Mouse (Mus musculus): ENCODE results near the gene Ear1. TPM values are rescaled to one million over a fixed set of nuclear protein-coding genes. Genes with fewer than 3 reads are reported as not detected.
"Not testable (repeated sequence)": the region's sequence is repeated elsewhere in the genome, so short reads cannot be mapped to it uniquely, and the experiment has no call there.

The Ear1 gene
- not detected for total RNA-seq (2018; cell fraction: chromatin; rRNA removed)
- total RNA-seq (2018; cell fraction: cytosol; rRNA removed): not detected
- not detected for total RNA-seq (2018; cell fraction: nucleus; rRNA removed)
- not detected in 3 replicates for polyA plus RNA-seq (2018)

DNA sequence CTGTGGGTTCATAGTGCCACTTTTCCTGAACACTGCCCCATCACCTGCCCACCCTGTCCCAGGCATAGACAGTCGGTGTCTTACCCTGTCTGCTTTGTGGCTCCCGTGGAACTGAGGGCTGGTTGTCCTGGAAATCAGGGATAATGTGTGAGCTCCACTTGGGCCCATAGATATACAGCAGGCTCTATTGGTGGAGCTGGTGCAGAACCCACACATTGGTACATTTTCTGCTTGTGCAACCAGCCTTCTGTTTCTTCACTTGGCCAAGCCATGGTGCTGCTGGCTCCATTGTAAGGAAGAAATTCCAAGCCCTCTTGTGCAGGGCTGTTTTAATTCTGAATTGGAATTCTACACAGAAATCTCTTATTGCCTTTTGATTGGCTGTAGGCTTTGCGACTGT, at the start of gene Ear1:
Gene Ear1, minus strand, starts transcription at position 101 of the 400 bp plus-strand sequence.
- WGBS (ENCODE audit: missing documents): no CpG with 5 or more reads among the region's 3 CpGs
- not testable (repeated sequence) for H3K79me2 ChIP-seq (ENCODE audit: inconsistent target); H3K36me3 ChIP-seq (ENCODE audit: inconsistent target); H3K4me3 ChIP-seq (ENCODE audit: inconsistent target); H3K27ac ChIP-seq

- H3K79me2 ChIP-seq (ENCODE audit: inconsistent target); H3K27ac ChIP-seq; H3K36me3 ChIP-seq (ENCODE audit: inconsistent target): not testable (repeated sequence)
- 13% methylated on average over 10 of the region's 10 CpGs for WGBS (ENCODE audit: missing documents)
- peak within 1 kb of the TSS; percentile 54 for H3K4me3 ChIP-seq (ENCODE audit: inconsistent target)
These were observed 49.5 kb upstream of the Ear1 start, which contains the start of gene Gm8113 for GRCm38 (mm10) chr14:43924688-43925403. Gene Gm8113, plus strand, starts transcription at chr14:43925390.

DNA sequence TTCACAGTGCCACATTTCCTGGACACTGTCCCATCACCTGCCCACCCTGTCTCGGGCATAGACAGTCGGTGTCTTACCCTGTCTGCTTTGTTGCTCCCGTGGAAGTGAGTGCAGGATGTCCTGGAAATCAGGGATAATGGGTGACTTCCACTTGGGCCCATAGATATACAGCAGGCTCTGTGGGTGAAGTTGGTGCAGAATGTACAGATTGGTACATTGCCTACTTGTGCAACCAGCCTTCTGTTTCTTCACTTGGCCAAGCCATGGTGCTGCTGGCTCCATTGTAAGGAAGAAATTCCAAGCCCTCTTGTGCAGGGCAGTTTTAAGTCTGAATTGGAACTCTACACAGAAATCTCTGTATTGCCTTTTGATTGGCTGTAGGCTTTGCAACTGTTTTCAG, 48.1 kb upstream of the Ear1 start, which contains the start of gene Ear10:
Gene Ear10, minus strand, starts transcription at position 101 of the 400 bp plus-strand sequence.
- 100% methylated on average over 2 of the region's 3 CpGs for WGBS (ENCODE audit: missing documents)
- H3K4me3 ChIP-seq (ENCODE audit: inconsistent target); H3K27ac ChIP-seq; H3K79me2 ChIP-seq (ENCODE audit: inconsistent target); H3K36me3 ChIP-seq (ENCODE audit: inconsistent target): not testable (repeated sequence)

DNA sequence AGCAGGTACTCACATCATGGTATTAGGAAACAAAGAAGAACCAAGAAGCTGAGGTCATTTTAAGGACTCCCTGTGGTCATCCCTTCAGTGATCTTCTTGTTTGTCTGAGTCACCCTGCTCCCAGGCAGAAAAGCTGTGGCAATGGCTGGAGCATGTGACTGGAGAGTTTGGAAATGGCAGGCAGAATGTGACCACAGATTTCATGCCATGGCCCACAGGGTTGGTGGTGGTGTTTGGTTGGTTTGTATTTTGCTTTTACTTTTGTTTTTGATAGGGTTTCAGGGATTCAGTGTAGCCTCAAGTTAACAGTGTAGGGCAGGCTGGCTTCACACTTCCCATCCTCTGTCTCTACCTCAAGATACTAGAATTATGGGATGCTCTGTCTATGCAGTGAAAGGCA, 42.9 kb upstream of the Ear1 start:
- H3K79me2 ChIP-seq (ENCODE audit: inconsistent target); H3K36me3 ChIP-seq (ENCODE audit: inconsistent target); H3K4me3 ChIP-seq (ENCODE audit: inconsistent target); H3K27ac ChIP-seq: not testable (repeated sequence)

GRCm38 (mm10) chr14:43898577-43898976, 23.3 kb upstream of the Ear1 start:
- H3K27ac ChIP-seq; H3K4me3 ChIP-seq (ENCODE audit: inconsistent target); H3K36me3 ChIP-seq (ENCODE audit: inconsistent target); H3K79me2 ChIP-seq (ENCODE audit: inconsistent target): not testable (repeated sequence)
- 50% methylated on average over 2 of the region's 3 CpGs for WGBS (ENCODE audit: missing documents)

- H3K79me2 ChIP-seq (ENCODE audit: inconsistent target); H3K4me3 ChIP-seq (ENCODE audit: inconsistent target); H3K27ac ChIP-seq; H3K36me3 ChIP-seq (ENCODE audit: inconsistent target): not testable (repeated sequence)
- no CpG with 5 or more reads among the region's 2 CpGs for WGBS (ENCODE audit: missing documents)
These were observed 20.0 kb upstream of the Ear1 start for GRCm38 (mm10) chr14:43895357-43895756.

DNA sequence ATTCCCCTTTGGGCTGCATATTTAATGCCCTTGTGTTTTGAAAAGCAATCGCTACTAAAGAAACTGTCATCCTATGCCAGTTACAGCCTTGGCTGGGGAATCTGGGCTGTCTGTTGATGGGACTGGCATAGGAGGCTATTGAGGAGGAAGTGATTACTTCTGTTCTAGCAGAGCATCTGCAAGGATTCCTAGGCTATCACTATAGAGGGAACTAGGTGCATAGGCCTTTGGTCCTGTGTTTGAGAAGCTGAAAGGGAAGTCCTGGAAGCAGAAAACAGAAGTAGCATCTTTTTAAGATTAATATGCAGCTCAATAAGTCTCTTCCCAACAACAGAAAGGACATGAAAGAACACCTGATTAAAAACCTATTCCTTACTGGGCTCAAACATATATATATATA, 16.0 kb upstream of the Ear1 start:
- not testable (repeated sequence) for H3K27ac ChIP-seq; H3K36me3 ChIP-seq (ENCODE audit: inconsistent target); H3K4me3 ChIP-seq (ENCODE audit: inconsistent target); H3K79me2 ChIP-seq (ENCODE audit: inconsistent target)
- no CpG with 5 or more reads among the region's 1 CpGs for WGBS (ENCODE audit: missing documents)

DNA sequence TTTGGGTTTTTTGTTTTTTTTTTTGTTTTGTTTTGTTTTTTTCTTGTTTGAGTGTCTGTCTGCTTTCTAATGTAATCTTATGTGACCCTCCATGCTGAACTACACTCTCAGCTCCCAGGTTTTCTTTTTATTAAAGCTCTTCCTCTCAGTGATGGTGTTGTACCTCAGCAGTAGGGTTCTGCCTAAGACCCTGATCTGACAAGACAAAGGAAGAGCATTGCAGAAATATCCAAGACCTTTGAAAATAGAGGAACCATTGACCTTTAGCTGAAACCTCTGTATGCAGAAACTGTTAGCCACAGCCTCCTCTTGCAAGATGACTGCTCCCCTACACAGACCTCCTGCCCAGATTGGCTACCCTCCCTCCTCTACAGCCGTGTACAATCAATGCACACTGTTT, 10.9 kb upstream of the Ear1 start:
- H3K36me3 ChIP-seq (ENCODE audit: inconsistent target); H3K4me3 ChIP-seq (ENCODE audit: inconsistent target); H3K27ac ChIP-seq; H3K79me2 ChIP-seq (ENCODE audit: inconsistent target): not testable (repeated sequence)
- WGBS (ENCODE audit: missing documents): 50% methylated on average over 1 of the region's 1 CpGs

DNA sequence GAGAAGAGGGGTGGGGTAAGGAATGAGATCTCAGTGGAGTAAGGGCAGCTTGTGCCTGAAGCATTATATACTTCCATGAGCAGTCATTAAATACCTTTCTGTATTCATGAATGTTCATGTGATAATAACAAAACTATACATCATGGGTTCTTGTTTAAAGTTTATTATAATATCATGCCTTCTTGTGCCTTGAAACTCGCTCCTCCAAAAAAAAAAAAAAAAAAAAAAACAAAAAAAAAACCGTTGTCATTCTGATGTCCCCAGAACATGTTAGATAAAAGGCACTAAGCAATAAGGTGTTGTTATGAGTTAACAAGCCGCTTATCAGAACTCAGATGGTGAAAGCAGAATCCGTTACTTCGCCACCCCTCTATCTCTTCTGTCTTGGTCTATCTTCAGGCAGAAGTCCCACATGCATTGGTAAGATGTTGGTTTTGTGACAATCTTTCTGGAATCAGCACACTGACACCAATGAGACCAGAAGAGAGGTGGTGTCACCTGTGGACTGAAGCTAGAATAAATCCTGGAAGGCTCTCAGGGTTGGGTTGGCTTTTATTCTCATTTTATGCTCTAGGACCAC, 4.7 kb upstream of the Ear1 start:
- not testable (repeated sequence) for H3K27ac ChIP-seq; H3K4me3 ChIP-seq (ENCODE audit: inconsistent target); H3K79me2 ChIP-seq (ENCODE audit: inconsistent target); H3K36me3 ChIP-seq (ENCODE audit: inconsistent target)
- WGBS (ENCODE audit: missing documents): no CpG with 5 or more reads among the region's 5 CpGs

DNA sequence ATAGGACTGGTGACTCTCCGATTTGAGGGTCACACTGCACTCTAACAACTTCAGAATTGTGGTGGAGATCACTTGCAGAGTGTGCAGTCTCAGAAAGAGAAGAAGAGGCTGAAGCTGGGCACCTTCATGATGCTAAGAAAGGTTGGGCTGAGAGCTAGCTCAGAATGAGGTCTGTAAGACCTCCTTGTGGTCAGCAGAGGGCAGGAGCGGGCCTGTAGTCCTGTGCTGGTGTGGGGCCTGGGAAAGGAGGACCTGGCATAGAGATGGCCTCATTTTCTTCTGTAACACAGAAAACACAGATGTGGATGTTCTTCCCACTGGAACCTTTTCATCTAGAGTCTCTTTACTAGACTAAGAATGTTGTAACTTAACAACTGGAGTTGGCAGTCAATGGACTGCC, 2.5 kb upstream of the Ear1 start:
- not testable (repeated sequence) for H3K4me3 ChIP-seq (ENCODE audit: inconsistent target); H3K27ac ChIP-seq; H3K79me2 ChIP-seq (ENCODE audit: inconsistent target); H3K36me3 ChIP-seq (ENCODE audit: inconsistent target)
- no CpG with 5 or more reads among the region's 2 CpGs for WGBS (ENCODE audit: missing documents)

DNA sequence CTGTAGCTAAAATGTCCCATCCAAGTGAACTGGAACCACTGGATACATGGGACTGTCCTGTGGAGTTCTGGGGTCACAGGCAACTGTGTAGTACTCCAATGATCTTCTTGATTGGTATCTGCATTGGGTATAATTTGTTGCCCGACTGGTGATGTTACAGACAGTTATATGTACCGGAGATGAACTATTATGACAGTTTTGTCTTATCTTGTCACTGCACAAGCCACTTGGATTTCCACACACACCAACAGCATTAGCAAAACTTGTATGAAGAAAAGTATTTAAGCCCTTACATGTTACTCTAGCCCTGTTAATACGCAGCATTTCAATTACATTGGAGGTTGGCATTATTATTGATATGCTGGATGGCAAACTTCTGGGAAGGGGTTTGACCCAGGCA, 455 bp downstream of the Ear1 start:
- H3K27ac ChIP-seq; H3K79me2 ChIP-seq (ENCODE audit: inconsistent target); H3K4me3 ChIP-seq (ENCODE audit: inconsistent target); H3K36me3 ChIP-seq (ENCODE audit: inconsistent target): not testable (repeated sequence)
- WGBS (ENCODE audit: missing documents): 100% methylated on average over 2 of the region's 3 CpGs

- H3K4me3 ChIP-seq (ENCODE audit: inconsistent target); H3K36me3 ChIP-seq (ENCODE audit: inconsistent target); H3K27ac ChIP-seq; H3K79me2 ChIP-seq (ENCODE audit: inconsistent target): not testable (repeated sequence)
- 19% methylated on average over 2 of the region's 2 CpGs for WGBS (ENCODE audit: missing documents)
These were observed 14.8 kb downstream of the Ear1 start for GRCm38 (mm10) chr14:43860522-43860921.

DNA sequence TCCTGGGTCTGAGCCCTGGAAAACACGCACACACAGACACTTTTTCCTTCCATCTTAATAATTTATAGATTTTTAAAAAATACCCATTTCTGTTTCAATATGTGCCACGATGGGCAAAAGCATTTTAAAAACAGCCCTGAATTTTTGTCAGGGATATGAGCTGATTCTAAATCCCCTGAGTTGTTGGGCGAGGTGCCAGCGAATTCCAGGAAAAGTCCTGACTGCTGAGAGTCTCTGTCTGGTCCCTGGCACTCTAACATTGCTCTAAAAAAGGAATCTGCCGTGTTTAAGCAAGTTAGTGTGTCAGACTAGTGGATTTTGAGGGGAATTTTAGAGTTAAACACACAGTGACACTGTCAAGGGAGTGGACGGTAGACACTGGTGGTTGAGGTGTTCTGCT, 15.9 kb downstream of the Ear1 start:
- H3K36me3 ChIP-seq (ENCODE audit: inconsistent target); H3K4me3 ChIP-seq (ENCODE audit: inconsistent target); H3K27ac ChIP-seq; H3K79me2 ChIP-seq (ENCODE audit: inconsistent target): not testable (repeated sequence)
- WGBS (ENCODE audit: missing documents): no CpG with 5 or more reads among the region's 6 CpGs

- H3K36me3 ChIP-seq (ENCODE audit: inconsistent target); H3K4me3 ChIP-seq (ENCODE audit: inconsistent target); H3K27ac ChIP-seq; H3K79me2 ChIP-seq (ENCODE audit: inconsistent target): not testable (repeated sequence)
- WGBS (ENCODE audit: missing documents): 37% methylated on average over 3 of the region's 4 CpGs
These were observed 31.3 kb downstream of the Ear1 start for GRCm38 (mm10) chr14:43843949-43844573.

GRCm38 (mm10) chr14:43840976-43841375, 34.3 kb downstream of the Ear1 start:
- not testable (repeated sequence) for H3K4me3 ChIP-seq (ENCODE audit: inconsistent target); H3K27ac ChIP-seq; H3K36me3 ChIP-seq (ENCODE audit: inconsistent target); H3K79me2 ChIP-seq (ENCODE audit: inconsistent target)
- no CpG with 5 or more reads among the region's 1 CpGs for WGBS (ENCODE audit: missing documents)
